Mouse (Mus musculus): ENCODE measurements around the gene Wdpcp. TPM values are rescaled to one million over a fixed set of nuclear protein-coding genes. Genes with fewer than 3 reads are reported as not detected.
"Not testable (repeated sequence)": the region's sequence is repeated elsewhere in the genome, so short reads cannot be mapped to it uniquely, and the experiment has no call there.

The Wdpcp gene
- 9.3 and 10.0 TPM in 2 replicates for polyA plus RNA-seq (2015; fragmentation: Nextera tagmentation; extraction: Ambion mirVana)

DNA sequence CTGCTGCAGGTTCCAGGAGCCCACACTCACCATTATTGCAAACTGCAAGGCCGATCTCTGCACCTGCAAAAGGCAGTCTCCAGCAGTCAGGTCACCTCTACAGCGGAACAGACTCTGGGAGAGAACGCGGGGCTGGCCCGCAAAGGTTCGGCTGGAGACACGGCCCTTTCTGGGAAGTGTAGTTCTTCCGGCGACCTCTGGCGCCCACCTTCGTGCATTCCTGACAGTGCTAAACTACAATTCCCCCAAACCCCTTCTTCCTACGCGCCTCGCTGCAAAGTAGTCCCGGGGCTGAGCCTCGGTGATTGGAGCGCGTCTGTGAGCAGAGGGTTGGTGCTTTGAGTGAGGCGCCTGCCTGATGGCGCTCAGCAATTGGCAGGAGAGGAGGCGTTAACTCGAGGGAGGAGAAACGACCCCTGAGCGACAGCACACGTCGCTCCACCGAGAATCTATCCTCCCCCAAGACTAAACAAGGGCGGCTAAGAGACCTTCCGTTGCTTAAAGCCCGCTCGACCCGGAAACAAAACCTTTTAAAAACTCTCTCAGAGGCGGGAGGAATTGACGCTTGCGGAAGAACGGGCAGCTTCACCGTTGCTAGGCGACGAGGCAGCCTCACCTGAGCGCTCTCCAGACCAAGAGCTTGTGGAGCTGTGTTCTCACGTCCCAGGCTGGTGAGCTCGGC lies at the start of gene Wdpcp, which contains the start of gene Mdh1:
Gene Wdpcp, plus strand, starts transcription at position 536 of the 682 bp plus-strand sequence.
Gene Mdh1, minus strand, starts transcription at position 668 of the 682 bp plus-strand sequence.
- peak within 1 kb of the TSS; percentile 80 for H3K4me3 ChIP-seq
- H3K4me2 ChIP-seq (replicated peaks), result peak within 1 kb of the TSS; percentile 68
- H3K36me3 ChIP-seq, result no peaks in the 10 kb centered on the region
- H3K4me1 ChIP-seq, result peaks cover 28% of the 10 kb centered on the region
- WGBS, result under 1% methylated on average over 42 of the region's 42 CpGs
- peak within 1 kb of the TSS; percentile 80 for H3K9ac ChIP-seq
- peak within 1 kb of the TSS; percentile 59; the same call in 1 of the 2 replicates for H3K27ac ChIP-seq
- no peaks in the 10 kb centered on the region for H3K9me3 ChIP-seq
- peak; percentile 98 for ATAC-seq (ENCODE audit: low FRiP score, low read depth)
- H3K27me3 ChIP-seq, result no peaks in the 10 kb centered on the region

DNA sequence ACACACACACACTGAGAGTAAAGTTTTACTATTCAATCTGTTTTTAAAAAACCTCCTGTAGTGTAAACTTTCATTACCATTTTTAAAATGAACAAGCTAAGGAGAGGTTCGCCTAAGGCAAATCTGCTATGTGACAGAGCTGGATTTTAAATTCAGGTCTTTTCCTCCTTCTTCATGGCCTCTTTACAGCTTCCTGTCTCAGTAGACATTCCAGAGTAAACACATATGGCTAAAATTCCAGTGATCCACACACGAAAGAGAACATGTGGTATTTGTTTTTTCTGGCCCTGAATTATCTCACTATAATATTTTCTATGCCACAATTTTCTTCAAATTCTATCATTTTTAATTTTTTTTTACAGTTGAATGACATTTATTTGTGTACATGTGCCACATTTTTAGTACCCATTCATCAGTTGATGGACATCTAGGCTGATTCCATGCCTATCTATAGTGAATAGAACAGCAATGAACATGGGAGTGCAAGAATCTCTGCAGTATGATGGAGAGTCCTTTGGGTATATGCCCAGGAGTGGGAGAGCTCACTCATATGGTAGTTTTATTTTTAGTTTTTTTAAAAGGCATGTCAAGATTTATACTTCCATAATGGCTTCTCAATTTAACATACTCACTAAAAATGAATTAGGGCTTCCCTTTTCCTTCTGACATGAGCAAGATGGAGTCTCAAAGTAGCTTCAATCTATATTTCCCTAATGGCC lies 43.2 kb upstream of the Wdpcp start:
- Histone ChIP-seq H3K9me3 (no peaks in the 10 kb centered on the region), H3K27me3 (no peaks in the 10 kb centered on the region), H3K4me3 (no peak overlapping the region), H3K4me2 (replicated peaks) (no peak overlapping the region), H3K36me3 (no peaks in the 10 kb centered on the region), H3K4me1 (no peaks in the 10 kb centered on the region), H3K27ac (no peak overlapping the region), H3K9ac (no peak overlapping the region)
- 0 out of 2 replicates have a peak, but pooled peaks have one; percentile 40 for ATAC-seq (ENCODE audit: low FRiP score, low read depth)
- WGBS, result 22% methylated on average over 2 of the region's 2 CpGs

DNA sequence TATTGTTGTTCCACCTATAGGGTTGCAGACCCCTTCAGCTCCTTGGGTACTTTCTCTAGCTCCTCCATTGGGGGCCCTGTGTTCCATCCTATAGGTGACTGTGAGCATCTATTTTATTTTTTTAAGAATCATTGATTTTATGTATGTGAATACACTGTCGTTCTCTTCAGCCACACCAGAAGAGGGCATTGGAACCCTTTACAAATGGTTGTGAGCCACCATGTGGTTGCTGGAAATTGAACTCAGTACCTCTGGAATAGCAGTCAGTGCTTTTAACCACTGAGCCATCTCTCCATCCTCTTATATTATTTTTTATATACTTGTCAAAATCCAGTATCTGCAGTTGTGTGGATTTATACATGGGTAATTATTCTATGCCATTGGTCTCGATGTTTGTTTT lies 41.2 kb upstream of the Wdpcp start:
- not testable (repeated sequence) for H3K4me1 ChIP-seq; H3K9me3 ChIP-seq; H3K36me3 ChIP-seq; H3K27ac ChIP-seq; H3K4me3 ChIP-seq; H3K9ac ChIP-seq; H3K4me2 ChIP-seq (replicated peaks); ATAC-seq (ENCODE audit: low FRiP score, low read depth); H3K27me3 ChIP-seq
- 85% methylated on average over 2 of the region's 2 CpGs for WGBS

DNA sequence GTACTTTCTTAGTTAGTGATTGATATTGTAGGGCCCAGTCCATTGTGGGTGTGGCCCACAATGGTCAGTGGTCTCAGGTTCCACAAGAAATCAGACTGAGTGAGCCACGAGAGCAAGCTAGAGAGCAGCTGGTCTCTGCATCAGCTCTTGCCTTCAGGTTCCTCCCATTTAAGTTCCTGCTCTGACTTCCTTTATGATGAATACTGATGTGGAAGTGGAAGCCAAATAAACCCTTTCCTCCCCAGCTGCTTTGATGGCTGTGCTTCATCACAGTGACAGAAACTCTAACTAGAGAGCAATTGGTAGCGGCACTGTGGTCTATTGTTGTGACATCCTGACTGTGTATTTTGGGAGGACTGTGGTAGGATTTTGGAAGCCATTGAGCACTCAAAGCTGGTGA lies 32.0 kb upstream of the Wdpcp start:
- Histone ChIP-seq H3K9ac (no peak overlapping the region), H3K4me1 (no peaks in the 10 kb centered on the region), H3K27ac (no peak overlapping the region), H3K4me3 (no peak overlapping the region), H3K9me3 (no peaks in the 10 kb centered on the region), H3K36me3 (no peaks in the 10 kb centered on the region), H3K27me3 (no peaks in the 10 kb centered on the region), H3K4me2 (replicated peaks) (no peak overlapping the region)
- ATAC-seq (ENCODE audit: low FRiP score, low read depth), result no peak
- 45% methylated on average over 2 of the region's 2 CpGs for WGBS

DNA sequence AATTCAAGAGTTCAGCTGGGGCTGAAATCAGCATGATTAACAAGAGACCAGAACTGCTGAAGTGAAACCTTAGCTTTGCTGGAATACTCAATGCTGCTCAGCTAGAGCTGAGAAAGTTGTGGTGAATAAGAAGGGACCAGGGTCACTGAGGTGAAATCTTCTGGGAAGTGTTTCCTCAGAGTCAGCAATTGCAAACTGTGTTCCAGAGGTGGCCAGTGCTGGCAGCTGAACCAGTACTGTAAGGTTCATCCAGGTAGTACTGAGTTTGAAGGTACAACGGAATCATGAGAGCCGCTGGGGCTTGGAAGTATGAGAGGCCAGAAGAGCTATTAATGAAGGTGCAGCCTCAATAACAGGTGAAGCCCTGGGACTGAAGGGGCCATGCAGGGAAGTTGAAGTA lies 31.4 kb upstream of the Wdpcp start:
- Histone ChIP-seq H3K9me3 (no peaks in the 10 kb centered on the region), H3K36me3 (no peaks in the 10 kb centered on the region), H3K4me3 (no peak overlapping the region), H3K4me2 (replicated peaks) (no peak overlapping the region), H3K9ac (no peak overlapping the region), H3K27me3 (no peaks in the 10 kb centered on the region), H3K27ac (no peak overlapping the region), H3K4me1 (no peaks in the 10 kb centered on the region)
- WGBS, result 98% methylated on average over 2 of the region's 2 CpGs
- ATAC-seq (ENCODE audit: low FRiP score, low read depth), result no peak

DNA sequence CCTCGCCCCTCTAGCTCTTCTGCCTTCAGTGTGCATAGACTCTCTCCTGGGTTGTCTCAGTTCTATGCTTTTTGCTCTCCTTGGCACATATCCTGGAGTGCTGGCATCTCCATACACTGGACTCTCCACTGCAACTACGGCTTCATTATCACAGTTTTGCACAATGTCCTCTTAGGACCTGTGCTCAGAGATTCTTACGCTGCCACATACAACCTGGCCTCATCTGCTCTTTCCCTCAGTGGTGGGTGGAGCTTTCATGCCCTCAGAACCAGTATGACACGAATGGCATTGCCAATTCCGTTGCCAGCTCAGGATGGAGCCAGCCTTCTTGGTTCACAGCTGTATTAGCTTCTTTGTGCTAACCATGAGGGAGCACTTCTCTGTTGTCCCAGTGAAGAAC lies 29.3 kb upstream of the Wdpcp start:
- Histone ChIP-seq H3K27ac (no peak overlapping the region), H3K27me3 (no peaks in the 10 kb centered on the region), H3K4me3 (no peak overlapping the region), H3K9me3 (no peaks in the 10 kb centered on the region), H3K4me1 (no peaks in the 10 kb centered on the region), H3K36me3 (no peaks in the 10 kb centered on the region), H3K4me2 (replicated peaks) (no peak overlapping the region), H3K9ac (no peak overlapping the region)
- 74% methylated on average over 5 of the region's 5 CpGs for WGBS
- no peak for ATAC-seq (ENCODE audit: low FRiP score, low read depth)

DNA sequence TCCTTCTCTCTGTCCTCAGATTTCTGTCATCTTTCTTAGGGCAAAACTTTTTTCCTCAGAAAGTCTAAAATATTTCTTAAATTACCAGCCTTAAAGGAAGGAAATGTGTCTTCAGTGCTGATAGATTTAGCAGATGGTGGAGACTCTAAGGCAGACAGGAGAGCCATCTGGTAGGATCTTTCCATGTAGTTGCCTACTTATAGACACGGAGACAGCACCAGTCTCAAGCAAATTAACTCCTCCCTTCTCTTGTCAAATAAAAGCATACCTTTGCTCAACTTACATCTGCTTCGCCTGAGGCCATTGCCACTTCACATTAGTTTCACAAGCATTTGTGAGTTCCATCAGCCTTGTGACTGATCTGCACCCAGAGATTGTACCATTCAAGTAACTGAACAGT lies 27.0 kb upstream of the Wdpcp start:
- Histone ChIP-seq H3K27me3 (no peaks in the 10 kb centered on the region), H3K27ac (no peak overlapping the region), H3K9me3 (no peaks in the 10 kb centered on the region), H3K9ac (no peak overlapping the region), H3K4me3 (no peak overlapping the region), H3K36me3 (no peaks in the 10 kb centered on the region), H3K4me2 (replicated peaks) (no peak overlapping the region), H3K4me1 (no peaks in the 10 kb centered on the region)
- WGBS, result 55% methylated on average over 2 of the region's 2 CpGs
- no peak for ATAC-seq (ENCODE audit: low FRiP score, low read depth)

DNA sequence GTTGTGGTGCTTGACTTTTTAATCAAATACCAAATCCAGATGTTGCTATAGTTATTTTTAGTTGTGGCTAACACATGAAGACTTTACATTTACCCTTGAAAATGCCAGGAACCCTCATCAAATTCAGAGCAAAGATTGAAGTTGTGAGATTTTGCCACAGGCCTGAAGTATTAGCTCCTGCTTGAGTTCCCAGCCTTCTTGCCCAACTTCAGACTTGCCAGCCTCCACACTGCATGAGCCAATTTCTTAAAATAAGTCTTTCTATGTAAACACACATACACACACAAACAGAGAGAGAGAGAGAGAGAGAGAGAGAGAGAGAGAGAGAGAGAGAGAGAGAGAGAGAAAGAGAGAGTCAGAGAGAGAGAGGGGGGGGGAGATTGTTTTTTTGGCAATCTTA lies 26.1 kb upstream of the Wdpcp start:
- no peaks in the 10 kb centered on the region for H3K9me3 ChIP-seq
- no peak for ATAC-seq (ENCODE audit: low FRiP score, low read depth)
- no peaks in the 10 kb centered on the region for H3K27me3 ChIP-seq

DNA sequence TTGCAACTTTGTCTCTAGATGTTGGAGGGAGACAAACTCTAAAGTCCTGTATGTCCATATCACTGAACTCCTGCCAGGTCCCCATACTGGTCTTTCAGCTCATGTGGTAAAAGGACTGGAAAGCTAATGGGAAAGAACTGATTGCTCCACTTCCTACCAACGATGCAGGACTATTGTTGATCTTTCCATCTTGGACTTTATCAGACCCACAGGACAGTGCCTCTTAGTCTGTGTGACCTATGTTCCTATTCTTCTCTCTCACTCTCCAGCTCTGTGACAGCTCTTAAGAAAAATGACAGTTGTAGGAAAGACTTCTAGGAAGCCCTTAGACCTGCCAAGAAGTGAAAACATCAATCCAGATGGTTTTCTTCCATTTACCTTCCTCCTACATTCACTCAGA lies 25.4 kb upstream of the Wdpcp start:
- no peaks in the 10 kb centered on the region for H3K36me3 ChIP-seq
- H3K27ac ChIP-seq, result no peak overlapping the region
- no peak overlapping the region for H3K4me3 ChIP-seq
- H3K27me3 ChIP-seq, result no peaks in the 10 kb centered on the region
- H3K4me1 ChIP-seq, result no peaks in the 10 kb centered on the region
- H3K4me2 ChIP-seq (replicated peaks), result no peak overlapping the region
- WGBS, result 66% methylated on average over 1 of the region's 1 CpGs
- no peak overlapping the region for H3K9ac ChIP-seq
- no peaks in the 10 kb centered on the region for H3K9me3 ChIP-seq
- no peak for ATAC-seq (ENCODE audit: low FRiP score, low read depth)

More for the DNA sequence above, 26.1 kb upstream of the Wdpcp start:
- H3K9ac ChIP-seq, result no peak overlapping the region
- no peaks in the 10 kb centered on the region for H3K4me1 ChIP-seq
- H3K4me3 ChIP-seq, result no peak overlapping the region
- no peaks in the 10 kb centered on the region for H3K36me3 ChIP-seq
- no peak overlapping the region for H3K27ac ChIP-seq
- H3K4me2 ChIP-seq (replicated peaks), result no peak overlapping the region

DNA sequence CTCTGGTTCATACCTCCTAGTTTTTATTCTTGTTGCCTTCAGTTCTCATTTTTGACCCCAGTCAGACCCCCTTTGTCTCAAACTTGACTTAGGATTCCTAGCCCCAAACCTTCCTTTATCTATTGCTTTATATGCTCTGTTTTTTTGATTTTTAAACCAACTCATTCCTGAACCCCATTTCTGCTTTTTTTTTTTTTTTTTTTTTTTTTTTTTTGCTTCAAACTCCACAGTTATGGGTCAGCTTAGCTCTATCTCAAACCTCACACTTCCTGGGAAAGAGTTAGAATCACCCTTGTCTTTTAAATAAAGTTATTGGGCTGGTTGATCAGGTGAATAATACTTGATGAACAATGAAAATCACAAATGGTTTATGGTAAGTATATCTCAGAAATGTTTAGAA lies 24.5 kb upstream of the Wdpcp start:
- Histone ChIP-seq H3K4me3 (no peak overlapping the region), H3K36me3 (no peaks in the 10 kb centered on the region), H3K9ac (no peak overlapping the region), H3K27me3 (no peaks in the 10 kb centered on the region), H3K4me1 (no peaks in the 10 kb centered on the region), H3K9me3 (no peaks in the 10 kb centered on the region), H3K27ac (no peak overlapping the region), H3K4me2 (replicated peaks) (no peak overlapping the region)
- no peak for ATAC-seq (ENCODE audit: low FRiP score, low read depth)

DNA sequence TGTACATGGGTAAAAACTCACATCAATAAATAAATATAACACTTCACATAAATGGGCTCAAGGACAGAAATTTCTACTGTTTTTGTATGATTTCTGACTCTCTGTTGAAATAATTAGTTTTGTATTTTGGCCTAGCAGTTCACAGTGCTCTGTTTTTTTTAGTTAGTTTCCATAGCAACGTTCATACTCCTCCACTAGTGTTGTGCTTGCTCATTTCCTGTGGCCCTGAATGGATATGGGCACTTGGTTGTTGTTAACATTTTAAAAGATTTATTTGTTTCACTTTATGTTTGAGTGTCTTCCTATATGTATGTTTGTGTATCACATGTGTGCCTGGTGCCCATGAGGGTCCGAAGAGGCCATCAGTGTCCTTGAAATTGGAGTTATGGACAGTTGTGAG lies 23.0 kb upstream of the Wdpcp start:
- Histone ChIP-seq H3K36me3 (no peaks in the 10 kb centered on the region), H3K27me3 (no peaks in the 10 kb centered on the region), H3K9ac (no peak overlapping the region), H3K9me3 (no peaks in the 10 kb centered on the region), H3K4me2 (replicated peaks) (no peak overlapping the region), H3K4me1 (no peaks in the 10 kb centered on the region), H3K4me3 (no peak overlapping the region), H3K27ac (no peak overlapping the region)
- no peak for ATAC-seq (ENCODE audit: low FRiP score, low read depth)
- WGBS, result 86% methylated on average over 2 of the region's 2 CpGs

DNA sequence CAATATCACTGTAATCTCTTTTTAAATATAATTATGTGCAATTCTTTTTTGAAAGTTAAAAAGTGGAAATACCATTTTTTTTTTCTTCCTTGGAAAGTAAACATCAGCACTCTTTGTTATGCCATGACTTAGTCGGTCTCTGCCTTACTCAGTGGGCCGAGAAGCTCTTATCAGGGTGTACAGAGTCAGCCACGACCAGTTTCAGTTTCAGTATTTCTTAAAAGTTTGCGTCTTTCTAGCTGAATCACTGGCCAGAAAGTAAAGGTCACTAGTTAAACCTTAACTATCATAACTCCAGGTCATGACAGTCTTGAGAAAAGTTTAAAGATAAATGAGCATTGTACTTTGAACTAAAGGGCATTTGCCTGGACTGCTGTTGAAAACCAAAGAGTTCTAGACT lies 22.3 kb upstream of the Wdpcp start:
- no peak overlapping the region for H3K4me3 ChIP-seq
- no peaks in the 10 kb centered on the region for H3K27me3 ChIP-seq
- no peak overlapping the region for H3K27ac ChIP-seq
- H3K4me1 ChIP-seq, result no peaks in the 10 kb centered on the region
- no peaks in the 10 kb centered on the region for H3K36me3 ChIP-seq
- WGBS, result 92% methylated on average over 4 of the region's 4 CpGs
- ATAC-seq (ENCODE audit: low FRiP score, low read depth), result no peak
- H3K4me2 ChIP-seq (replicated peaks), result no peak overlapping the region
- no peaks in the 10 kb centered on the region for H3K9me3 ChIP-seq
- H3K9ac ChIP-seq, result no peak overlapping the region

All from limb, embryonic 13.5 days (tissue).